Mouse (Mus musculus) cortical plate, adult 2 months (tissue): Measurements from ENCODE around the gene Hrh2.

Experiments used
- CTCF ChIP-seq: fragments of 200-500 bp; IDR thresholded peaks from 2 replicates; pipeline ENCODE4 v1.5.1; 2011; ENCODE audit warnings: mild to moderate bottlenecking, control low read depth, low read length; ENCODE audit not compliant: insufficient read depth; ENCODE audit errors: extremely low read depth
- POLR2A ChIP-seq: fragments of 200-500 bp; IDR thresholded peaks from 2 replicates; pipeline ENCODE4 v1.6.1; 2011; ENCODE audit warnings: mild to moderate bottlenecking, low read length, control low read depth; ENCODE audit not compliant: insufficient read depth; ENCODE audit errors: extremely low read depth

DNA sequence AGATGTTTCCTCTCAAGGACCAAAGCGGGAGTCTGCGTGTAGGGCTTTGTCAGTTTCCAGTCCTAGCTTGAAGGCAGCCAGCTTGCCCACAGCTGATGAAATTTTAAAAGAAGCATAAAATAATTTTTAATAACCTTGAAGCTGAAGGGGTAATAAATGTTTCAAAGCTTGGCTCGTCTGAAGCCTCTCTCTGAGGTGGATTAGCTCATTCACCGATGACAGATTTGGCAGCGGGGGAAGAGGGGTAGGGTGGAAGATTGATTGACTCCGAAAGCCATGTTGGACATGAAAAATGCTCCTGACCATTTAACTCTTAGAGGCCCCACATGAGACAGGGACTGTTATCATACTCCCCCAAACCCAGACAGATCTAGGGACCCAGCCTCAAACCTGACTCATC is 71.7 kb downstream of the Hrh2 start:
- TF ChIP-seq CTCF (no peak), POLR2A (no peak)
